Mouse (Mus musculus) liver, postnatal 0 days (tissue): ENCODE data around the gene Fmo1. TPM values are rescaled to one million over a fixed set of nuclear protein-coding genes. Genes with fewer than 3 reads are reported as not detected.
A peak's percentile ranks its signal among the peaks of the same experiment; 100 is the strongest.

Source experiments
- ATAC-seq: fragments of 200-750 bp; cut with Nextera tagmentation; 2 replicates; pipeline ENCODE4 v1.8.0; 2017; ENCODE audit warnings: mild to moderate bottlenecking, moderate library complexity
- DNase-seq: peaks from one replicate; pipeline ENCODE4 v3.0.0-alpha.2; 2016
- H3K27ac ChIP-seq: fragments of 300-500 bp; sonication (generic); 2 replicates; pipeline ENCODE4 v1.5.1; 2014; ENCODE audit warnings: antibody characterized with exemption, moderate library complexity, mild to moderate bottlenecking, low read depth
- H3K27me3 ChIP-seq: fragments of 300-500 bp; sonication (generic); 2 replicates; pipeline ENCODE4 v1.6.1; 2014; ENCODE audit warnings: low read length, control low read depth, mixed read lengths; ENCODE audit not compliant: insufficient read depth
- H3K36me3 ChIP-seq: fragments of 300-500 bp; sonication (generic); replicated peaks from 2 replicates; pipeline ENCODE4 v1.6.1; 2014; ENCODE audit warnings: mild to moderate bottlenecking, control low read depth, low read length, moderate library complexity, mixed read lengths; ENCODE audit not compliant: insufficient read depth
- H3K4me1 ChIP-seq: fragments of 300-500 bp; sonication (generic); 2 replicates; pipeline ENCODE4 v1.6.1; 2014; ENCODE audit warnings: antibody characterized with exemption, mild to moderate bottlenecking, control low read depth; ENCODE audit not compliant: insufficient read depth
- H3K4me2 ChIP-seq: fragments of 300-500 bp; sonication (generic); 2 replicates; pipeline ENCODE4 v1.6.1; 2014; ENCODE audit warnings: low read depth, mild to moderate bottlenecking, low read length, moderate library complexity, mixed read lengths
- H3K4me3 ChIP-seq: fragments of 300-500 bp; sonication (generic); 2 replicates; pipeline ENCODE4 v1.5.1; 2014; ENCODE audit warnings: low read depth, low read length
- H3K9ac ChIP-seq: fragments of 300-500 bp; sonication (generic); replicated peaks from 2 replicates; pipeline ENCODE4 v1.6.1; 2014; ENCODE audit warnings: mild to moderate bottlenecking, moderate library complexity
- H3K9me3 ChIP-seq: fragments of 300-500 bp; sonication (generic); 2 replicates; pipeline ENCODE4 v1.6.1; 2016; ENCODE audit warnings: mild to moderate bottlenecking, control low read depth, low read length, mixed read lengths
- CTCF ChIP-seq: sonication (generic); IDR thresholded peaks from 2 replicates; pipeline ENCODE4 v1.5.1; 2016; ENCODE audit warnings: antibody characterized with exemption, low read depth
- EP300 ChIP-seq: IDR thresholded peaks from 2 replicates; pipeline ENCODE4 v1.6.1; 2016; ENCODE audit warnings: antibody characterized with exemption, low read depth, mild to moderate bottlenecking
- WGBS: fragments of 180-500 bp; shearing (Covaris S2); extraction: QIAGEN DNeasy Blood & Tissue Kit; methylation state at CpG from one replicate; pipeline ENCODE4 v1.1.7; 2014; ENCODE audit not compliant: insufficient replicate concordance; 5-methylcytosine and 5-hydroxymethylcytosine counted together
- polyA plus RNA-seq: library from polyadenylated mRNA; unstranded; fragments of >200 nt; fragmentation: Nextera tagmentation; extraction: Ambion mirVana; gene quantifications from 2 replicates; pipeline ENCODE4 v1.2.1, GENCODE M21; 2015

Gene Fmo1
- polyA plus RNA-seq, 1 experiment from 2014 or later: 51.5 TPM

DNA sequence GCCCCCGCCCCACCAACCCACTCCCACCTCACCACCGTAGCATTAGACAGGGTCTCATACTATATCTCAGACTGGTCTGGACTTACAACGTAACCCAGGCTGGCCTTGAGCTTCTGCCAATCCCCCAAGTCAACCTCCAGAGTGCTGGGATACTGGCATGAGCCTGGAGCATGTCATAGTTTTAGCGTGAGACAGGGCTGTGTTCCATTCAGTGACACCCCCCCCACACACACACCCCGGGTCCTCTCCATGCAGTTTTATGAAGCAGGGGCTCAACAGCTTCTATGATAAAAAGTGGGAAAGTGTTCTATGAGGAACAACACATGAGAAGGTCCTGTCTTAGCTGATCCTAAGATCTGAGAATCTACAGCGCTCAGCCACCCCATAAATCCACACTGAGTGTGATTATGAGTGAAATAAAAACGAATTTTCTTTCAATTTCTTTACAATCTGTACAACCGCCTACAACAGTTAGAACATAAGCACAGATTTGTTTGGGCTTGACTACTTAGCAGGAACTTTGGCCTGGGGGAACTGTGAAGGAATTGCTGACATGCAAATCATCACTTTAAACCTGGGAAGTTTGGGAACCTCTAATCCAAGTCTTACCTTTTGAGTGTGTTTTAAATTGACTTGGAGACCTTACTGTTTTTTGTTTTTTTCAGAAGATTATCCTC, 1.5 kb downstream of the Fmo1 start:
- DNase-seq (peak; percentile 15), ATAC-seq (peak; percentile 57)
- H3K4me2 ChIP-seq: peak overlapping the region; percentile 56
- 54% methylated on average over 8 of the region's 8 CpGs for WGBS
- H3K9me3 ChIP-seq: no peaks in the 10 kb centered on the region
- H3K4me1 ChIP-seq: peaks cover 7% of the 10 kb centered on the region
- no peaks in the 10 kb centered on the region for H3K27me3 ChIP-seq
- H3K9ac ChIP-seq: peak overlapping the region; percentile 51
- TF ChIP-seq EP300 (no peak), CTCF (no peak)
- H3K27ac ChIP-seq: peak overlapping the region; percentile 85
- peak overlapping the region; percentile 46 for H3K4me3 ChIP-seq
- H3K36me3 ChIP-seq: no peaks in the 10 kb centered on the region

DNA sequence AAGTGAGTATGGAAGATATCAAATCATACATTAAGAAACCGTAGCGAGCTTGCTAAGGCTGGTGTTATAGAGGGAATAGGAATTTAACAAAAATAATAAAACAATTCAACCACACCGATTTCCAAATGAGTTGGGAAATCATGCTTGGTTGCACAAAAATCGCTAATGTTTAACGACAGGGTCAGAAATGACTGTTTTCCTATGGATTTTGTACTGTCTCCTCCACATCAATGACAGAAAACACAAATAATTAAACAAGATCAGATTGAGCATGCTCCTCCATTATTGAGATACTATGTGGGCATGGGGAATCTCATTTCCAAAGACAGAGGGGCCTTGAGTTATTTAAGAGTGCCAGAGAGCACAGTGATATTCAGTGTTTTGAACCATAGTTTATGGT, 2.1 kb downstream of the Fmo1 start:
- Histone ChIP-seq H3K27ac (peak overlapping the region; percentile 85), H3K4me2 (peak overlapping the region; percentile 56; the same call in 1 of the 2 replicates), H3K4me1 (peaks cover 9% of the 10 kb centered on the region), H3K9me3 (no peaks in the 10 kb centered on the region), H3K27me3 (no peaks in the 10 kb centered on the region), H3K9ac (0 out of 2 replicates have a peak overlapping the region, but pooled peaks have one; percentile 51), H3K4me3 (peak overlapping the region; percentile 46), H3K36me3 (no peaks in the 10 kb centered on the region)
- peak; percentile 67 for ATAC-seq
- DNase-seq: no peak
- 64% methylated on average over 5 of the region's 5 CpGs for WGBS
- no peak for TF ChIP-seq CTCF
- TF ChIP-seq EP300: peak; percentile 27; the same call in 1 of the 2 replicates

DNA sequence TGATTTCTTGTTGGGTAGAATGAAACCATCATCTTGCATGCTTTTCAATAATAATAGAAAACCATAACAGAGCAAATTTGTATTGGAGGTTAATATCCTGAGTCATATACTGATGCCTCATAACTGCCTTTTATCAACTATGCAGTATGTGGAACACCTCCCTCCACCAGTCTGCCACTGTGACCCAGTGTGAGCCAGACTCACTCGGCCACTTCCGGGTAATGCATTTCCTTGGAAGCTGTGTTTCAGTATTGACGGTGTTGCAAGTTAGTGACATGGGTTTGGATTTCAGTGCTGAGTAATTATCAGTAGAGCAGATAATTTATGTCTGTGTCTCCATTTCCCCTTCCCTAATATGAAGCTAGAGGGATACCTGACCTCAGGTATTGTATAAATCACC, 2.8 kb downstream of the Fmo1 start:
- TF ChIP-seq CTCF (no peak), EP300 (no peak)
- Histone ChIP-seq H3K4me2 (peak overlapping the region; percentile 55), H3K27ac (0 out of 2 replicates have a peak overlapping the region, but pooled peaks have one; percentile 25), H3K4me3 (no peak overlapping the region), H3K27me3 (no peaks in the 10 kb centered on the region), H3K9ac (no peak overlapping the region), H3K36me3 (no peaks in the 10 kb centered on the region), H3K4me1 (peaks cover 16% of the 10 kb centered on the region), H3K9me3 (no peaks in the 10 kb centered on the region)
- 57% methylated on average over 3 of the region's 3 CpGs for WGBS
- ATAC-seq: no peak
- no peak for DNase-seq

DNA sequence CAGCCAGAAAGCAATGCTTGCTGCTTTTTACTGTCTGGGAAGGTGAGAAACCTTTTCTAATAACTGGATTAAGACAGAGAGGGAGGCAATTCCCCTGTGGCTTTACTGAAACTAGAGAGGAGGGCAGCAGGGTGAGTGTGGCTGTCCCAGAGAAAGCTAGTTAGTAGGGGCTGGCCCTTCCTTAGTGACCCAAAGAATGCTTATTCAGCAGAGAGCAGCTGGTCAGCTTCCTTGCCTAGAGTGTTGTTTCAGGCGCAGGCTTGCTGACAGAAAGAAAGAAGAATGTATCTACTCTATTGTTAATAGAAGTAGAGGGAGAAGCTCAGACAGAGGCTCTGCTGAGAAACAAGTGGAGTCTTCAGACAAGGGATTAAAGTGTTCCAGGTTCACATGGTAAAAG, 4.1 kb downstream of the Fmo1 start:
- no peak for TF ChIP-seq EP300
- no peak for TF ChIP-seq CTCF
- Histone ChIP-seq H3K27me3 (no peaks in the 10 kb centered on the region), H3K9ac (no peak overlapping the region), H3K4me1 (peaks cover 18% of the 10 kb centered on the region), H3K4me3 (no peak overlapping the region), H3K9me3 (no peaks in the 10 kb centered on the region), H3K36me3 (no peaks in the 10 kb centered on the region), H3K27ac (no peak overlapping the region), H3K4me2 (peak overlapping the region; percentile 27)
- WGBS: 52% methylated on average over 1 of the region's 1 CpGs
- ATAC-seq (no peak), DNase-seq (no peak)

DNA sequence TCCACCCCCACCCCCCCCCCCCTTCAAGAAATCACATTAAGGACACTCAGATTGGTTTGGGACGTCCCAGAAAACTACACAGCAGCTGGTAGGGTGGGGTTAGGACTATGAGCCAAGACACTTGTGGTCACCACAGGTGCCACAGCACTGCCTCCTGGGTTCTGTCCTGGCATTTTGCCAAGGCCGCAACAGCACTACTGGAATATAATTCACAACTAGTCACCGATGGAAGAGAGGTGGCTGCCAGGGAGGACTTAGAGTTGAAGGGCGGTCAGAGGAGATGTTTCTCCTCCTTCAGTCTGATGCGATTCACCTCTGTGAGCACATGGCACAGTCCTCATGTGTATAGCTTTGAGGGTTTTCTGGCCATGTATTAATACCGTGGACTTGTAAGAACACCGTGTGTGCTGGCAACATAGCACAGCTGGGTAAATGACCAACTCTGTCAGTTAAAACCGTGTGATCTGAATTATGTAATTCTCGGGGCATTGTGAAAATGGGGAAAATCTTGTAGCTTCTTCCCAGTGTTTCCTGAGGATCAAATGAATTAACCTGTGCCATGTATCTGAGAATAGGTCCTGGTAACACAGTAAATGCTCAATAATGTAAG, 6.3 kb downstream of the Fmo1 start:
- Histone ChIP-seq H3K4me1 (peaks cover 18% of the 10 kb centered on the region), H3K36me3 (no peaks in the 10 kb centered on the region), H3K4me3 (no peak overlapping the region), H3K27me3 (no peaks in the 10 kb centered on the region), H3K4me2 (no peak overlapping the region), H3K9ac (no peak overlapping the region), H3K9me3 (no peaks in the 10 kb centered on the region), H3K27ac (no peak overlapping the region)
- DNase-seq (peak; percentile 28), ATAC-seq (no peak)
- TF ChIP-seq EP300 (no peak), CTCF (no peak)
- WGBS: 67% methylated on average over 9 of the region's 9 CpGs

DNA sequence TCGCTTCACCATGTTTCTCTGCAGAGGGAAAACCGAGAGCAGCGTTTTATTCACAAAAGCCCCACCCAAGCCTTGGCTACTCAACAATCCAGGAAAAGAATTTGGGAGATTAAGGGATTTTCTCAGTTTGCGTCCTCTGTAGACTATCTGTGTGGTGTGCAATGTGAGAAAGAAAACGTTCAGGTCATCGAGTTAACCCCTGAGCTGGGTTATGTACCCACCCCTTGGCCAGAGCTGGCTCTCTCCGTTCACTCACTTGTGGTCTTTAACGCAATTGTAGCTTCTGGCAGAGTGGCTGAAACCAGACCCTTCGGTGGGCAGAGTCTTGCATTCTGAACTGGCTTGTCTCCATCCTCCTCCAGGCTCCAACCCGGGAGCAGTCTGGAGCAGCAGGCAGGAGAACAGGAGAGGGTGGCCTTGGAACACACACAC, 6.8 kb downstream of the Fmo1 start:
- no peak for DNase-seq
- Histone ChIP-seq H3K9me3 (no peaks in the 10 kb centered on the region), H3K36me3 (no peaks in the 10 kb centered on the region), H3K4me2 (no peak overlapping the region), H3K27me3 (no peaks in the 10 kb centered on the region), H3K4me3 (no peak overlapping the region), H3K27ac (no peak overlapping the region), H3K4me1 (peaks cover 18% of the 10 kb centered on the region), H3K9ac (no peak overlapping the region)
- TF ChIP-seq CTCF (no peak), EP300 (no peak)
- ATAC-seq: no peak
- 61% methylated on average over 10 of the region's 10 CpGs for WGBS
